Mouse (Mus musculus) left cerebral cortex, adult 11 months (tissue): ENCODE results near the gene Zcchc14.
A peak's percentile ranks its signal among the peaks of the same experiment; 100 is the strongest.

ENCODE experiments used
- DNase-seq: peaks from one replicate; pipeline ENCODE4 v3.0.0; 2022; ENCODE audit warnings: low spot score

The Zcchc14 gene

GRCm38 (mm10) chr8:121584730-121585129, 68.0 kb downstream of the Zcchc14 start:
- no peak for DNase-seq

GRCm38 (mm10) chr8:121583653-121584052, 69.0 kb downstream of the Zcchc14 start:
- no peak for DNase-seq

- no peak for DNase-seq
These were observed 72.2 kb downstream of the Zcchc14 start for GRCm38 (mm10) chr8:121580465-121580864.

GRCm38 (mm10) chr8:121578676-121579451, 73.8 kb downstream of the Zcchc14 start, which contains the start of gene Fbxo31:
Gene Fbxo31, minus strand, starts transcription at chr8:121578806.
- peak; percentile 86 for DNase-seq

- no peak for DNase-seq
These were observed 74.7 kb downstream of the Zcchc14 start for GRCm38 (mm10) chr8:121577751-121578675.

- no peak for DNase-seq
These were observed 77.0 kb downstream of the Zcchc14 start for GRCm38 (mm10) chr8:121575661-121576060.

- no peak for DNase-seq
These were observed 79.4 kb downstream of the Zcchc14 start for GRCm38 (mm10) chr8:121573275-121573674.

- no peak for DNase-seq
These were observed 80.6 kb downstream of the Zcchc14 start for GRCm38 (mm10) chr8:121572121-121572520.

- DNase-seq: no peak
These were observed 81.9 kb downstream of the Zcchc14 start for GRCm38 (mm10) chr8:121570801-121571200.

- no peak for DNase-seq
These were observed 82.4 kb downstream of the Zcchc14 start for GRCm38 (mm10) chr8:121570335-121570734.

GRCm38 (mm10) chr8:121568321-121568720, 84.4 kb downstream of the Zcchc14 start:
- no peak for DNase-seq

GRCm38 (mm10) chr8:121563701-121564100, 89.0 kb downstream of the Zcchc14 start:
- DNase-seq: no peak

GRCm38 (mm10) chr8:121562941-121563351, 89.8 kb downstream of the Zcchc14 start:
- no peak for DNase-seq

- DNase-seq: no peak
These were observed 90.9 kb downstream of the Zcchc14 start for GRCm38 (mm10) chr8:121561636-121562345.

GRCm38 (mm10) chr8:121560432-121561100, 92.1 kb downstream of the Zcchc14 start:
- DNase-seq: no peak

GRCm38 (mm10) chr8:121559801-121560200, 92.9 kb downstream of the Zcchc14 start:
- no peak for DNase-seq

GRCm38 (mm10) chr8:121558538-121558937, 94.2 kb downstream of the Zcchc14 start:
- DNase-seq: no peak

GRCm38 (mm10) chr8:121557746-121558145, 95.0 kb downstream of the Zcchc14 start:
- DNase-seq: no peak

- no peak for DNase-seq
These were observed 98.7 kb downstream of the Zcchc14 start for GRCm38 (mm10) chr8:121553831-121554475.

- DNase-seq: no peak
These were observed 100.2 kb downstream of the Zcchc14 start for GRCm38 (mm10) chr8:121552506-121552905.
